10 mouse cellular contexts compared by ENCODE assay signal in genomic region chr7:120980041-120980440, GRCm38 (mm10). TPM values are rescaled to one million over a fixed set of nuclear protein-coding genes. Genes with fewer than 3 reads are reported as not detected.
A peak's percentile ranks its signal among the peaks of the same experiment; 100 is the strongest.
DNase-seq lines count a peak whose midpoint lies in the region; ATAC-seq and TF ChIP-seq lines count a peak whose summit lies in the region.
"Had no signal": no experiment of that assay in that cellular context is flagged by ENCODE, and none has a peak within 500 bp of the region (broad histone marks: within the 10 kb centered on the region; RNA-seq: fewer than 3 reads in every experiment).

No protein-coding gene starts in this region.

- H3K27me3 ChIP-seq in neural tube, embryonic 13.5 days = no peaks in the 10 kb centered on the region
- H3K27me3 ChIP-seq in erythroblast, embryonic 14.5 days (ENCODE audit: control insufficient read depth) = peaks cover 19% of the 10 kb centered on the region
- no peaks in the 10 kb centered on the region for H3K27me3 ChIP-seq in limb, embryonic 15.5 days
- H3K27me3 ChIP-seq in small intestine, adult 2 months (ENCODE audit: control insufficient read depth, insufficient read depth, low read length) = no peaks in the 10 kb centered on the region
- H3K27me3 ChIP-seq: neural tube, embryonic 12.5 days had no signal

- no peak for TF ChIP-seq POLR2A in small intestine, adult 2 months (IDR thresholded peaks at IDR 0.05; ENCODE audit: low read depth, low read length)

- peaks cover 60% of the 10 kb centered on the region for H3K4me1 ChIP-seq in neural tube, embryonic 13.5 days (replicated peaks)
- H3K4me1 ChIP-seq in erythroblast, embryonic 14.5 days (ENCODE audit: control insufficient read depth) = peaks cover 61% of the 10 kb centered on the region
- H3K4me1 ChIP-seq in limb, embryonic 15.5 days = peaks cover 13% of the 10 kb centered on the region
- H3K4me1 ChIP-seq in small intestine, adult 2 months (ENCODE audit: control insufficient read depth, insufficient read depth, insufficient read length, low read length) = peaks cover 6% of the 10 kb centered on the region

- H3K4me3 ChIP-seq in neural tube, embryonic 13.5 days = no peak overlapping the region
- H3K4me3 ChIP-seq in erythroblast, embryonic 14.5 days (replicated peaks) = peak overlapping the region; percentile 74
- no peak overlapping the region for H3K4me3 ChIP-seq in limb, embryonic 15.5 days
- no peak overlapping the region for H3K4me3 ChIP-seq in small intestine, adult 2 months (ENCODE audit: low read depth, low read length)

- no peak for DNase-seq in neural tube, embryonic 10.5 days (ENCODE audit: extremely low spot score, low spot score)
- no peak for DNase-seq in frontal cortex, postnatal 14 days (ENCODE audit: low spot score in 2 of 2)
- no peak for DNase-seq in thymus, postnatal 0 days (ENCODE audit: low spot score)
- DNase-seq: adrenal gland, postnatal 10 days; lung, postnatal 14 days had no signal

- peak overlapping the region; percentile 80 for H3K4me2 ChIP-seq in neural tube, embryonic 13.5 days
- 0 out of 2 replicates have a peak overlapping the region, but pooled peaks have one; percentile 10 for H3K4me2 ChIP-seq in limb, embryonic 15.5 days

- no peaks in the 10 kb centered on the region for H3K36me3 ChIP-seq in neural tube, embryonic 13.5 days
- peaks cover 56% of the 10 kb centered on the region for H3K36me3 ChIP-seq in erythroblast, embryonic 14.5 days (ENCODE audit: control insufficient read depth)
- no peaks in the 10 kb centered on the region for H3K36me3 ChIP-seq in limb, embryonic 15.5 days
- no peaks in the 10 kb centered on the region; the same call in 1 of the 2 replicates for H3K36me3 ChIP-seq in small intestine, adult 2 months (ENCODE audit: control insufficient read depth, insufficient read depth, low read length)
- H3K36me3 ChIP-seq: neural tube, embryonic 12.5 days had no signal

- H3K9me3 ChIP-seq in neural tube, embryonic 13.5 days = no peaks in the 10 kb centered on the region
- H3K9me3 ChIP-seq in erythroblast, embryonic 14.5 days (ENCODE audit: control insufficient read depth, low read length) = no peaks in the 10 kb centered on the region
- H3K9me3 ChIP-seq in limb, embryonic 15.5 days = no peaks in the 10 kb centered on the region
- H3K9me3 ChIP-seq: neural tube, embryonic 12.5 days had no signal

- no peak overlapping the region for H3K9ac ChIP-seq in neural tube, embryonic 13.5 days
- no peak overlapping the region for H3K9ac ChIP-seq in limb, embryonic 15.5 days

- no peak for TF ChIP-seq CTCF in small intestine, adult 2 months (IDR thresholded peaks at IDR 0.05; ENCODE audit: extremely low read depth, insufficient read length, insufficient replicate concordance, low read depth, low read length)

- ATAC-seq in neural tube, embryonic 13.5 days (ENCODE audit: low read depth) = no peak
- ATAC-seq in limb, embryonic 15.5 days (ENCODE audit: insufficient number of reproducible peaks, low FRiP score, low TSS enrichment, low read depth) = no peak

- WGBS in neural tube, embryonic 13.5 days = 86% methylated on average over 4 of the region's 4 CpGs
- 84% methylated on average over 4 of the region's 4 CpGs for WGBS in limb, embryonic 15.5 days
- WGBS in small intestine, adult 2 months = 45% methylated on average over 4 of the region's 4 CpGs

- no peak overlapping the region for H3K27ac ChIP-seq in neural tube, embryonic 13.5 days (replicated peaks)
- H3K27ac ChIP-seq in limb, embryonic 15.5 days = no peak overlapping the region
- peak overlapping the region; percentile 77 for H3K27ac ChIP-seq in small intestine, adult 2 months (ENCODE audit: insufficient read depth, low read depth, low read length)
- H3K27ac ChIP-seq: neural tube, embryonic 12.5 days had no signal

RNA-seq across cellular contexts. Expression of gene Cdr2, which starts 2.1 kb away (rescaled TPM):
- 15.2 and 16.0 TPM in 2 replicates for polyA plus RNA-seq in neural tube, embryonic 13.5 days (2015; fragmentation: Nextera tagmentation; extraction: Ambion mirVana)
- polyA plus RNA-seq in erythroblast, embryonic 14.5 days (2012) = 61.1 and 71.7 TPM in 2 replicates
- 12.4 and 16.2 TPM in 2 replicates for polyA plus RNA-seq in limb, embryonic 15.5 days (2015; fragmentation: Nextera tagmentation; extraction: Ambion mirVana)
- polyA plus RNA-seq in small intestine, adult 2 months (2012; rRNA removed) = 37.1 and 51.7 TPM in 2 replicates
- 2.9 and 3.2 TPM in 2 replicates for polyA plus RNA-seq in thymus, postnatal 0 days (2015; fragmentation: Nextera tagmentation; extraction: Ambion mirVana)

RNA-seq across cellular contexts. Expression of gene Mfsd13b, which starts 2.3 kb away (rescaled TPM):
- 0.45 TPM in 1 of 2 replicates, not detected in the other for polyA plus RNA-seq in neural tube, embryonic 13.5 days (2015; fragmentation: Nextera tagmentation; extraction: Ambion mirVana)
- polyA plus RNA-seq in erythroblast, embryonic 14.5 days (2012) = not detected in 2 replicates
- 0.22 and 0.46 TPM in 2 replicates for polyA plus RNA-seq in limb, embryonic 15.5 days (2015; fragmentation: Nextera tagmentation; extraction: Ambion mirVana)
- polyA plus RNA-seq in small intestine, adult 2 months (2012; rRNA removed) = 0.11 and 0.13 TPM in 2 replicates
- 0.12 and 0.49 TPM in 2 replicates for polyA plus RNA-seq in thymus, postnatal 0 days (2015; fragmentation: Nextera tagmentation; extraction: Ambion mirVana)

RNA-seq across cellular contexts. Expression of gene Mettl9, which starts 54.2 kb away (rescaled TPM):
- polyA plus RNA-seq in neural tube, embryonic 13.5 days (2015; fragmentation: Nextera tagmentation; extraction: Ambion mirVana) = 190 and 205 TPM in 2 replicates
- 2.2 and 2.3 TPM in 2 replicates for polyA plus RNA-seq in erythroblast, embryonic 14.5 days (2012)
- 150 and 171 TPM in 2 replicates for polyA plus RNA-seq in limb, embryonic 15.5 days (2015; fragmentation: Nextera tagmentation; extraction: Ambion mirVana)
- 15.2 and 22.6 TPM in 2 replicates for polyA plus RNA-seq in small intestine, adult 2 months (2012; rRNA removed)
- polyA plus RNA-seq in thymus, postnatal 0 days (2015; fragmentation: Nextera tagmentation; extraction: Ambion mirVana) = 86.3 and 93.3 TPM in 2 replicates
